Mouse (Mus musculus): ENCODE data around the gene Pabpc4l. TPM values are rescaled to one million over a fixed set of nuclear protein-coding genes. Genes with fewer than 3 reads are reported as not detected.

The Pabpc4l gene
- not detected for total RNA-seq (2023)

GRCm38 (mm10) chr3:46447481-46448265, at the start of gene Pabpc4l:
Gene Pabpc4l (minus strand): TSS chr3:46448219.

Measured in CD4-positive naive resting alpha-beta T cell, adult 76 days (primary cell).